Mouse (Mus musculus): ENCODE results near the gene Nup50.

The Nup50 gene

GRCm38 (mm10) chr15:84987874-84988825, 64.9 kb downstream of the Nup50 start, which contains the start of gene 5031439G07Rik:
Gene 5031439G07Rik, minus strand, starts transcription at chr15:84988551.
- DNase-seq (ENCODE audit: low spot score in 2 of 2): peak; percentile 68 to 91

GRCm38 (mm10) chr15:84989098-84989497, 65.9 kb downstream of the Nup50 start:
- no peak for DNase-seq (ENCODE audit: low spot score in 2 of 2)

GRCm38 (mm10) chr15:84989771-84990170, 66.6 kb downstream of the Nup50 start:
- no peak for DNase-seq (ENCODE audit: low spot score in 2 of 2)

Data from spleen, postnatal 10 days (tissue).